Mouse (Mus musculus): ENCODE results near the gene Smug1. TPM values are rescaled to one million over a fixed set of nuclear protein-coding genes. Genes with fewer than 3 reads are reported as not detected.

The Smug1 gene
- total RNA-seq, 1 experiment, result 10.6 TPM

DNA sequence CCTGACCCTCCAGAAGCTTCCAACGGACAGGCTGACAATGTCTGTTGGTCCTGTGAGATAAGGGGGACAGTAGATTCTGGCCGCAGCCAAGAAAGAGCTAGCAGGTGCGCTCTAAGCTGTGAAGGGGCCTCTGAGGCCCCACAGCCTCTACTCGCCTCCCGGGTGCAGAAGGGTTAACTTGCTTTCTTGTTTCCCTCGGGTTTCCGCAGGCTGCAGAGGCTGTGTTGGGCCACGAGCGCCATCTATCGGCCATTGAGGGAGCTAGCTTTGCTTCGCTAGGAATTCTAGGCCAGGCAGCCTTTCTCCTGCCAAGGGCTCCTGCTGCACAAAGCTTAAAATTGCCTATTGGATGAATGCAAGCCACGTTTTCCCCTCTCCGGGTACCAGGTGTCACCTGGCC lies 1.5 kb downstream of the Smug1 start:
- Histone ChIP-seq H3K27ac (ENCODE audit: insufficient read depth, low read depth, low read length, poor library complexity, severe bottlenecking) (no peak overlapping the region), H3K9ac (ENCODE audit: insufficient read depth, low read depth, low read length, poor library complexity, severe bottlenecking) (no peak overlapping the region), H3K36me3 (ENCODE audit: control insufficient read depth, insufficient read depth, low read length, poor library complexity, severe bottlenecking) (no peaks in the 10 kb centered on the region), H3K4me3 (ENCODE audit: insufficient read depth in 1 of 2, low read depth in 1 of 2, low read length in 2 of 2, poor library complexity in 1 of 2, severe bottlenecking in 1 of 2) (no peak overlapping the region), H3K9me3 (ENCODE audit: control insufficient read depth, insufficient read depth, low read depth, low read length) (no peaks in the 10 kb centered on the region), H3K4me1 (ENCODE audit: control insufficient read depth in 2 of 2, insufficient read depth in 2 of 2, low read length in 2 of 2, poor library complexity in 1 of 2) (peaks cover 0 to 18% of the 10 kb centered on the region in 2 experiments; a peak in 2 of 4 replicates)
- peak; percentile 95 for DNase-seq (ENCODE audit: low read depth, low spot score)
- TF ChIP-seq HCFC1 (IDR thresholded peaks at IDR 0.05; ENCODE audit: borderline replicate concordance, insufficient read depth, low read length) (peak; percentile 65; the same call in 1 of the 2 replicates), ZC3H11A (IDR thresholded peaks at IDR 0.05; ENCODE audit: borderline replicate concordance, low read depth, low read length) (peak; percentile 84; the same call in 1 of the 2 replicates), ZNF384 (IDR thresholded peaks at IDR 0.05; ENCODE audit: low read depth, low read length) (no peak)
- in situ Hi-C loops (cut with MboI; ENCODE audit: low sequenced_read_pairs in 2 of 2, unreplicated experiment in 2 of 2), result no loop called here

DNA sequence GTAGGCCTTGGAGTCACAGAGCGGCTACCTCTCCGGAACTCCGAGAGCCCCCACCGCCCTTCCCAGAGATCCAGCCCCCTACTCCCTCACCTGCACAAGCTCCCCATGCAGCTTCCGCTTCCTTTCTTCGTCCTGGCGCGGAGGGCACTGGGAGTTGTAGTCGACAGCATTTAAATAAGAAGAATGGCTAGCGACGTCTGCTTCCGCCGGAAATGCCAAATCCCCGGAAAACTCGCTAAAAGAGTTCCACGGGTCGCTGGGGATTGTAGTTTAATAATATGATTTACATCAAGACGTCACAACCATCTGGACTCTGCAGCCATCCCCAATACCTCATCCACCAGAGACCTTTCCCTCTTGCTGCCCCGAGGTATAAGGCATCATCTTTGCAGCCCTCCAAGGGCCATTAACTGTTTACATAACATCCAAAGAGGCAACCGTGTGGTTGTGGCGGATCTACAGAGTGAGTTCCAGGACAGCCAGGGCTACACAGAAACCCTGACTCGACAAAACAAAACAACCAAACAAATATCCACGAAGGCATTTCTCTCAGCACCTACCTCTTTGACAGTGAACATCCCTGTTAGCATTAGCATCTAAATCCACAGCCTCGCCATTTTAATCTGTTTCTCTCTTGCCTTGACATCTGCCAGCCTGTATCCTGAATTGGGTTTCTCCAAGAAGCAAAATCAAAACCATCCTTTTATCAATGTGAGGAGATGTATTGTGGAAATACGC lies 3.5 kb downstream of the Smug1 start:
- TF ChIP-seq MAFK (IDR thresholded peaks at IDR 0.05; ENCODE audit: insufficient read depth, low read depth, low read length), result no peak
- no peak for TF ChIP-seq ZC3H11A (IDR thresholded peaks at IDR 0.05; ENCODE audit: borderline replicate concordance, low read depth, low read length)
- no peak for TF ChIP-seq CHD2 (IDR thresholded peaks at IDR 0.05; ENCODE audit: low read depth, low read length)
- peak; percentile 95 for TF ChIP-seq HCFC1 (IDR thresholded peaks at IDR 0.05; ENCODE audit: borderline replicate concordance, insufficient read depth, low read length)
- TF ChIP-seq ZNF384 (IDR thresholded peaks at IDR 0.05; ENCODE audit: low read depth, low read length), result no peak
- peak; percentile 91 for DNase-seq (ENCODE audit: low read depth, low spot score)
- Histone ChIP-seq H3K27ac (ENCODE audit: insufficient read depth, low read depth, low read length, poor library complexity, severe bottlenecking) (no peak overlapping the region), H3K4me1 (ENCODE audit: control insufficient read depth in 2 of 2, insufficient read depth in 2 of 2, low read length in 2 of 2, poor library complexity in 1 of 2) (peaks cover 0 to 7% of the 10 kb centered on the region in 2 experiments; a peak in 2 of 4 replicates), H3K9me3 (ENCODE audit: control insufficient read depth, insufficient read depth, low read depth, low read length) (no peaks in the 10 kb centered on the region), H3K4me3 (ENCODE audit: insufficient read depth in 1 of 2, low read depth in 1 of 2, low read length in 2 of 2, poor library complexity in 1 of 2, severe bottlenecking in 1 of 2) (peak overlapping the region; percentile 74 to 92), H3K36me3 (ENCODE audit: control insufficient read depth, insufficient read depth, low read length, poor library complexity, severe bottlenecking) (no peaks in the 10 kb centered on the region), H3K9ac (ENCODE audit: insufficient read depth, low read depth, low read length, poor library complexity, severe bottlenecking) (peak overlapping the region; percentile 85)
- in situ Hi-C loops (cut with MboI; ENCODE audit: low sequenced_read_pairs in 2 of 2, unreplicated experiment in 2 of 2), result no loop called here

DNA sequence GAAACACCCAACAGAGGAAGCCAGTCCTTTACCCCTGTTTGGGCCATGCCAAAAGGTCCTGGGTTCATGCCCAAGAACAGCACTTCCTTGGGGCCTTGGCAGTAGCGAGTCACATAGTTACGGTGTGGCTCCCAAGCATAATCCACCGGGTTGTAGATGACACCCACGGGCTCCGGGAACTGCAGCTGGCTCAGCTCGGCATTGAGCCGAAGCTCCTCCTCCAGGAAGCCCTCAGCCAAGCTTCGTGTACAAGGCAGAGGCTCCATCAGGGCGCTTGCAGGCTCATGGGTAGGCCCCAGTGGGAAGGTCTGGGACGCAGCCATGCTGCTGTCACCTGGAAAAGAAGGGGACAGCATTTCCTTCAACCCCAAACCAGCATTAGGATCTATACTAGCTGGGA lies 9.3 kb downstream of the Smug1 start:
- no peak for TF ChIP-seq MAFK (IDR thresholded peaks at IDR 0.05; ENCODE audit: insufficient read depth, low read depth, low read length)
- TF ChIP-seq CHD2 (IDR thresholded peaks at IDR 0.05; ENCODE audit: low read depth, low read length), result no peak
- no peak for TF ChIP-seq ZC3H11A (IDR thresholded peaks at IDR 0.05; ENCODE audit: borderline replicate concordance, low read depth, low read length)
- no peak for TF ChIP-seq HCFC1 (IDR thresholded peaks at IDR 0.05; ENCODE audit: borderline replicate concordance, insufficient read depth, low read length)
- TF ChIP-seq ZNF384 (IDR thresholded peaks at IDR 0.05; ENCODE audit: low read depth, low read length), result no peak
- H3K9ac ChIP-seq (ENCODE audit: insufficient read depth, low read depth, low read length, poor library complexity, severe bottlenecking), result no peak overlapping the region
- no peak overlapping the region for H3K4me3 ChIP-seq (ENCODE audit: insufficient read depth in 1 of 2, low read depth in 1 of 2, low read length in 2 of 2, poor library complexity in 1 of 2, severe bottlenecking in 1 of 2)
- in situ Hi-C loops (cut with MboI; ENCODE audit: low sequenced_read_pairs in 2 of 2, unreplicated experiment in 2 of 2), result no loop called here
- H3K36me3 ChIP-seq (ENCODE audit: control insufficient read depth, insufficient read depth, low read length, poor library complexity, severe bottlenecking), result no peaks in the 10 kb centered on the region
- no peak for DNase-seq (ENCODE audit: low read depth, low spot score)
- no peaks in the 10 kb centered on the region for H3K9me3 ChIP-seq (ENCODE audit: control insufficient read depth, insufficient read depth, low read depth, low read length)
- no peak overlapping the region for H3K27ac ChIP-seq (ENCODE audit: insufficient read depth, low read depth, low read length, poor library complexity, severe bottlenecking)
- peaks cover 2 to 11% of the 10 kb centered on the region in 2 experiments; a peak in 1 of 4 replicates for H3K4me1 ChIP-seq (ENCODE audit: control insufficient read depth in 2 of 2, insufficient read depth in 2 of 2, low read length in 2 of 2, poor library complexity in 1 of 2)

DNA sequence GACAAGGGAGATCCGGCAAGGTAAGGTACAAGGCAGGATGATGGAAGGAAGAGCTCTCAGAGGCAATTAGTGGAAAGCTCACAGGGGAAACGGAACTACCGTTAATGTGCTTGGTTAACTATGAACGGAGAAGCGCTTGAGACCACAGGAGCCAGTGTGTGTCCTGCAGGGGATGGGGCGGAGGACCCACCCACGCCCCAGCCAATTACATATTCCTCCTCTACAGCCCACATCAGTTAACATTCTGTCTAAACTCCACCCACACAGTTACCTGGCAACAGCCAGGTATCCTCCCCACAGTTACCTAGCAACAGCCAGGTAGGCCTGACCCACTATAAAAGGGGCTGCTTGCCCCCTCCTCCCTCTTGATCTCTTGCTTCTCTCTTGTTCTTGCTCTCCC lies 10.0 kb downstream of the Smug1 start:
- in situ Hi-C loops (cut with MboI; ENCODE audit: low sequenced_read_pairs in 2 of 2, unreplicated experiment in 2 of 2), result no loop called here

More for the DNA sequence above, 10.0 kb downstream of the Smug1 start:
- no peak for TF ChIP-seq HCFC1 (IDR thresholded peaks at IDR 0.05; ENCODE audit: borderline replicate concordance, insufficient read depth, low read length)
- TF ChIP-seq MAFK (IDR thresholded peaks at IDR 0.05; ENCODE audit: insufficient read depth, low read depth, low read length), result no peak
- Histone ChIP-seq H3K4me3 (ENCODE audit: insufficient read depth in 1 of 2, low read depth in 1 of 2, low read length in 2 of 2, poor library complexity in 1 of 2, severe bottlenecking in 1 of 2) (no peak overlapping the region), H3K4me1 (ENCODE audit: control insufficient read depth in 2 of 2, insufficient read depth in 2 of 2, low read length in 2 of 2, poor library complexity in 1 of 2) (peaks cover 2 to 9% of the 10 kb centered on the region in 2 experiments; a peak in 1 of 4 replicates), H3K36me3 (ENCODE audit: control insufficient read depth, insufficient read depth, low read length, poor library complexity, severe bottlenecking) (no peaks in the 10 kb centered on the region), H3K27ac (ENCODE audit: insufficient read depth, low read depth, low read length, poor library complexity, severe bottlenecking) (no peak overlapping the region), H3K9ac (ENCODE audit: insufficient read depth, low read depth, low read length, poor library complexity, severe bottlenecking) (no peak overlapping the region), H3K9me3 (ENCODE audit: control insufficient read depth, insufficient read depth, low read depth, low read length) (no peaks in the 10 kb centered on the region)
- no peak for DNase-seq (ENCODE audit: low read depth, low spot score)

All from ES-E14 (cell line).